Mouse (Mus musculus): ENCODE results near the gene Rnf186.

DNA sequence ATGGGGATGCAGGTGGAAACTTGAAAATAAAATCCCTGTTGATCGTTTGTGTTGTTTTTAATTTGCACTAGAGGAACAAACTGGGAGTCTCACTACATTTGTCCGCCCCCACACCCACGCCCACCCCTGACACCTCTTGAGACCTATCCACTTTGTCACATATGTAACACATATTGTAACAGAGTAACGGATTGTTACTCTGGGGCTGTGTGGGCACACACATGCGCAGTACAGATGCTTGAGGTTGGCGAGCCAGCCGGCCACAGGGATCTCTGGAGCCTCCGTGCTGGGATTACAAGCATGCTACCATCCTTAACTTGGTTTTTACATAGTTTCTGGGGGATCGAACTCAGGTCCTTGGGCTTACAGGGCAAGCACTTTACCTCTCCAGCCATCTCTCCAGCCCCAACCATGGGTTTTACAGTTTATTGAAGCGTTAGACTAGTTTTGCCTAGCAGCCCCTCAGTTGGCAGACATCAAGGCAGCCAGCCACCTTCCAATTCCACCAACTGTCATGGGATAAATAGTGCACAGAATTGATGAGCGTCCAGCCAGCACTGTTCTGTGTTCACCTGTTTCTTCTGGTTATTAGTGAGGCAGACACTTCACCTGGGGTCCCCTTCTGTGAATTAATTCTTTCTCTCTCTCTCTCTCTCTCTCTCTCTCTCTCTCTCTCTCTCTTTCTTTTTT, 32.3 kb upstream of the Rnf186 start:
- TF ChIP-seq CTCF (IDR thresholded peaks at IDR 0.05; ENCODE audit: control insufficient read depth, insufficient read depth, low read length) (no peak), POLR2A (IDR thresholded peaks at IDR 0.05; ENCODE audit: borderline replicate concordance, control insufficient read depth, low read depth, low read length) (no peak)

Data from bone marrow, adult 2 months (tissue).